Mouse (Mus musculus) bone marrow, adult 2 months (tissue): Measurements from ENCODE around the gene Gm17606. TPM values are rescaled to one million over a fixed set of nuclear protein-coding genes. Genes with fewer than 3 reads are reported as not detected.
A peak's percentile ranks its signal among the peaks of the same experiment; 100 is the strongest.

ENCODE experiments used
- H3K27ac ChIP-seq: fragments of 200-500 bp; 2 replicates; pipeline ENCODE4 v1.5.1; 2012; ENCODE audit warnings: low read depth, mild to moderate bottlenecking, control low read depth, inconsistent platforms, low read length; ENCODE audit not compliant: control insufficient read depth, poor library complexity, insufficient read depth
- H3K4me1 ChIP-seq: fragments of 200-500 bp; 2 replicates; pipeline ENCODE4 v1.6.1; 2011; ENCODE audit warnings: low read length; ENCODE audit not compliant: control insufficient read depth, insufficient read depth
- H3K4me3 ChIP-seq: fragments of 200-500 bp; replicated peaks from 2 replicates; pipeline ENCODE3; 2011; ENCODE audit warnings: mild to moderate bottlenecking, low read depth, low read length, control low read depth; ENCODE audit not compliant: control insufficient read depth
- CTCF ChIP-seq: fragments of 200-500 bp; IDR thresholded peaks from 2 replicates; pipeline ENCODE4 v1.5.1; 2011; ENCODE audit warnings: low read length, control low read depth; ENCODE audit not compliant: control insufficient read depth, insufficient read depth
- POLR2A ChIP-seq: fragments of 200-500 bp; IDR thresholded peaks from 2 replicates; pipeline ENCODE4 v1.6.1; 2011; ENCODE audit warnings: low read depth, mild to moderate bottlenecking, control low read depth, low read length, borderline replicate concordance; ENCODE audit not compliant: control insufficient read depth
- WGBS: fragments of 180-500 bp; shearing (Covaris S2); methylation state at CpG from one replicate; pipeline ENCODE4 v1.1.7; 2018; 5-methylcytosine and 5-hydroxymethylcytosine counted together
- polyA plus RNA-seq: library from polyadenylated mRNA; stranded (reverse); fragments of >200 nt; gene quantifications from 2 replicates; pipeline ENCODE4 v1.2.4, GENCODE M21; 2011; ENCODE audit warnings: low replicate concordance; ENCODE audit not compliant: missing spikeins, insufficient read depth, insufficient read length

Gm17606 gene
- polyA plus RNA-seq, 1 experiment = not detected

- no peak overlapping the region for H3K4me3 ChIP-seq
- TF ChIP-seq CTCF (no peak), POLR2A (no peak)
- H3K4me1 ChIP-seq = no peaks in the 10 kb centered on the region
- WGBS = 50% methylated on average over 11 of the region's 11 CpGs
- H3K27ac ChIP-seq = no peak overlapping the region
Measured at GRCm38 (mm10) chr14:54630583-54631239, 10.0 kb upstream of the Gm17606 start.

- Histone ChIP-seq H3K27ac (no peak overlapping the region), H3K4me1 (no peaks in the 10 kb centered on the region), H3K4me3 (no peak overlapping the region)
- 86% methylated on average over 4 of the region's 4 CpGs for WGBS
- TF ChIP-seq POLR2A (no peak), CTCF (no peak)
Measured at GRCm38 (mm10) chr14:54631240-54631599, 9.5 kb upstream of the Gm17606 start.

- 95% methylated on average over 37 of the region's 37 CpGs for WGBS
- no peak for TF ChIP-seq POLR2A
- H3K27ac ChIP-seq = no peak overlapping the region; the same call in 1 of the 2 replicates
- H3K4me3 ChIP-seq = no peak overlapping the region
- no peaks in the 10 kb centered on the region for H3K4me1 ChIP-seq
Measured at GRCm38 (mm10) chr14:54632252-54632651, 8.5 kb upstream of the Gm17606 start.

- WGBS = 70% methylated on average over 4 of the region's 4 CpGs
- TF ChIP-seq POLR2A (no peak), CTCF (peak; percentile 15; the same call in 1 of the 2 replicates)
- no peaks in the 10 kb centered on the region for H3K4me1 ChIP-seq
- H3K4me3 ChIP-seq = no peak overlapping the region
- H3K27ac ChIP-seq = no peak overlapping the region
Measured at GRCm38 (mm10) chr14:54634182-54634581, 6.6 kb upstream of the Gm17606 start.

- Histone ChIP-seq H3K4me3 (no peak overlapping the region), H3K27ac (no peak overlapping the region), H3K4me1 (peaks cover 2% of the 10 kb centered on the region; the same call in 1 of the 2 replicates)
- TF ChIP-seq CTCF = peak; percentile 88
- TF ChIP-seq POLR2A = no peak
- 50% methylated on average over 8 of the region's 8 CpGs for WGBS
Measured at GRCm38 (mm10) chr14:54636954-54637353, 3.8 kb upstream of the Gm17606 start.

- Histone ChIP-seq H3K27ac (no peak overlapping the region), H3K4me3 (no peak overlapping the region), H3K4me1 (peaks cover 2% of the 10 kb centered on the region; the same call in 1 of the 2 replicates)
- WGBS = 66% methylated on average over 5 of the region's 5 CpGs
- TF ChIP-seq POLR2A (no peak), CTCF (no peak)
Measured at GRCm38 (mm10) chr14:54638210-54638609, 2.5 kb upstream of the Gm17606 start.

- Histone ChIP-seq H3K4me3 (no peak overlapping the region), H3K27ac (no peak overlapping the region), H3K4me1 (peaks cover 2% of the 10 kb centered on the region; the same call in 1 of the 2 replicates)
- WGBS = 57% methylated on average over 4 of the region's 4 CpGs
- TF ChIP-seq POLR2A = no peak
- no peak for TF ChIP-seq CTCF
Measured at GRCm38 (mm10) chr14:54640121-54640520, 631 bp upstream of the Gm17606 start.

- TF ChIP-seq CTCF (peak; percentile 88), POLR2A (no peak)
- under 1% methylated on average over 52 of the region's 52 CpGs for WGBS
- Histone ChIP-seq H3K27ac (no peak within 1 kb of the TSS; the same call in 1 of the 2 replicates), H3K4me3 (peak within 1 kb of the TSS; percentile 93), H3K4me1 (peaks cover 2% of the 10 kb centered on the region; the same call in 1 of the 2 replicates)
Measured at GRCm38 (mm10) chr14:54641305-54641969, 685 bp downstream of the Gm17606 start, which contains the start of gene Cdh24. Gene Cdh24 (minus strand): TSS chr14:54641364.

- no peak overlapping the region for H3K27ac ChIP-seq
- WGBS = 92% methylated on average over 25 of the region's 25 CpGs
- no peak overlapping the region for H3K4me3 ChIP-seq
- H3K4me1 ChIP-seq = peaks cover 2% of the 10 kb centered on the region; the same call in 1 of the 2 replicates
- TF ChIP-seq POLR2A = no peak
- no peak for TF ChIP-seq CTCF
Measured at GRCm38 (mm10) chr14:54642224-54642944, 1.6 kb downstream of the Gm17606 start.
